Mouse (Mus musculus) hindbrain, postnatal 0 days (tissue): ENCODE results near the gene Rnf212b. TPM values are rescaled to one million over a fixed set of nuclear protein-coding genes. Genes with fewer than 3 reads are reported as not detected.
A peak's percentile ranks its signal among the peaks of the same experiment; 100 is the strongest.

Experiments used
- ATAC-seq: fragments of 200-750 bp; cut with Nextera tagmentation; 2 replicates; pipeline ENCODE4 v1.8.0; 2017; ENCODE audit warnings: mild to moderate bottlenecking, moderate TSS enrichment, moderate library complexity
- DNase-seq: peaks from one replicate; pipeline ENCODE4 v3.0.0-alpha.2; 2015; ENCODE audit warnings: low spot score
- H3K27ac ChIP-seq: fragments of 300-500 bp; sonication (generic); 2 replicates; pipeline ENCODE4 v1.5.1; 2014; ENCODE audit warnings: mild to moderate bottlenecking
- H3K27me3 ChIP-seq: fragments of 300-500 bp; sonication (generic); 2 replicates; pipeline ENCODE4 v1.6.1; 2014; ENCODE audit warnings: low read length, mixed read lengths; ENCODE audit not compliant: insufficient read depth
- H3K36me3 ChIP-seq: fragments of 300-500 bp; sonication (generic); 2 replicates; pipeline ENCODE4 v1.6.1; 2014; ENCODE audit warnings: low read length, mixed read lengths; ENCODE audit not compliant: insufficient read depth
- H3K4me1 ChIP-seq: fragments of 300-500 bp; sonication (generic); 2 replicates; pipeline ENCODE4 v1.6.1; 2014; ENCODE audit warnings: antibody characterized with exemption, low read length, mixed read lengths; ENCODE audit not compliant: insufficient read depth
- H3K4me2 ChIP-seq: fragments of 300-500 bp; sonication (generic); 2 replicates; pipeline ENCODE4 v1.6.1; 2014; ENCODE audit warnings: low read depth, mild to moderate bottlenecking, low read length, moderate library complexity, mixed read lengths
- H3K4me3 ChIP-seq: fragments of 300-500 bp; sonication (generic); 2 replicates; pipeline ENCODE4 v1.5.1; 2014; ENCODE audit warnings: low read length
- H3K9ac ChIP-seq: fragments of 300-500 bp; sonication (generic); replicated peaks from 2 replicates; pipeline ENCODE4 v1.6.1; 2014; ENCODE audit warnings: mild to moderate bottlenecking, low read length, moderate library complexity, mixed read lengths
- H3K9me3 ChIP-seq: fragments of 300-500 bp; sonication (generic); 2 replicates; pipeline ENCODE4 v1.6.1; 2016; ENCODE audit warnings: low read length, mixed read lengths
- CTCF ChIP-seq: IDR thresholded peaks from 2 replicates; pipeline ENCODE4 v1.5.1; 2016; ENCODE audit warnings: antibody characterized with exemption, control low read depth, low read depth
- WGBS: fragments of 180-500 bp; shearing (Covaris S2); extraction: QIAGEN DNeasy Blood & Tissue Kit; methylation state at CpG from one replicate; pipeline ENCODE4 v1.1.7; 2014; 5-methylcytosine and 5-hydroxymethylcytosine counted together
- polyA plus RNA-seq: library from polyadenylated mRNA; unstranded; fragments of >200 nt; fragmentation: Nextera tagmentation; extraction: Ambion mirVana; gene quantifications from 2 replicates; pipeline ENCODE4 v1.2.1, GENCODE M21; 2015
- total RNA-seq: library from RNA; depleted of rRNA; stranded (reverse); fragments of >200 nt; gene quantifications from 2 replicates; pipeline ENCODE4 v1.2.3, GENCODE M21; 2014

Gene Rnf212b
- total and polyA plus RNA-seq, 2 experiments from 2014 or later: not detected

DNA sequence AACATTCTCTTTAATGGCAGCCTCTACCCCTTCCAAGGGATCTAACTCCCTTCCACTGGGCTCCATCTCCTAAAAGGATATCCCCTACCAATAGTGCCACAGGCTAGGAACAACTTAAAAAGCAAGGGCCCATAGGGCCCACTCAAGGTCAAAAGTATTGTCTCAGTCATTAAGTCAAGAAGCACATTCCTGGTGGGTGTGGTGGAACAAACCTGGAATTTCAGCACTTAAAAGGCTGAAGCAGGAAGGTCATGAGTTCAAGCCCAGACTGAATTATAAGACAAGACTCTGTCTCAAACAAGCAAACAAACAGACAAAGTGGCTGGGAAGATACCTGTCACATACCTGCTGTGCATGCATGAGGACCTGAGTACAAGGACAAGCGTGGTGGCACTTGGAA is 18.0 kb upstream of the Rnf212b start:
- Histone ChIP-seq H3K4me2 (no peak overlapping the region), H3K4me3 (no peak overlapping the region), H3K9me3 (no peaks in the 10 kb centered on the region), H3K27me3 (no peaks in the 10 kb centered on the region), H3K36me3 (no peaks in the 10 kb centered on the region), H3K27ac (no peak overlapping the region), H3K9ac (no peak overlapping the region), H3K4me1 (no peaks in the 10 kb centered on the region)
- DNase-seq: no peak
- 85% methylated on average over 1 of the region's 1 CpGs for WGBS
- ATAC-seq: no peak
- TF ChIP-seq CTCF: no peak

DNA sequence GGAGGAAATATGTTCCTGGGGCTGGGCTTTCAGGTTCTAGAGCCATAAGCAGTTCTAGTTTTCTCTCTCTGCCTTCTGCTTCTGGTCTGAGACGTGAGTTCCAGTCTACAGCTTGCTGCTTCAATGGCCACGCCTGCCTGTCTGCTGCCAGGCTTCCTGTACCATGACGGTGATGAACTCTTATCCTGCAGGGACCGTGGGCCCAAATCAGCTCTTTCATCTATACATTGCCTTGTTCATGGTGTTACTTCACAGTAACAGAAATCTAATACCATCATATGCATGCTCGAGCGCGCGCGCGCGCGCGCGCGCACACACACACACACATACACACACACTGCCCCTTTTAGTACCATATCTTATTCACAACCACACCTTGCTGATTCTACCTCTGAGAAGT is 17.2 kb upstream of the Rnf212b start:
- Histone ChIP-seq H3K9me3 (no peaks in the 10 kb centered on the region), H3K27me3 (no peaks in the 10 kb centered on the region), H3K9ac (no peak overlapping the region), H3K4me3 (no peak overlapping the region), H3K36me3 (no peaks in the 10 kb centered on the region), H3K4me2 (no peak overlapping the region), H3K27ac (no peak overlapping the region), H3K4me1 (no peaks in the 10 kb centered on the region)
- TF ChIP-seq CTCF: no peak
- DNase-seq (no peak), ATAC-seq (no peak)
- 95% methylated on average over 15 of the region's 15 CpGs for WGBS

DNA sequence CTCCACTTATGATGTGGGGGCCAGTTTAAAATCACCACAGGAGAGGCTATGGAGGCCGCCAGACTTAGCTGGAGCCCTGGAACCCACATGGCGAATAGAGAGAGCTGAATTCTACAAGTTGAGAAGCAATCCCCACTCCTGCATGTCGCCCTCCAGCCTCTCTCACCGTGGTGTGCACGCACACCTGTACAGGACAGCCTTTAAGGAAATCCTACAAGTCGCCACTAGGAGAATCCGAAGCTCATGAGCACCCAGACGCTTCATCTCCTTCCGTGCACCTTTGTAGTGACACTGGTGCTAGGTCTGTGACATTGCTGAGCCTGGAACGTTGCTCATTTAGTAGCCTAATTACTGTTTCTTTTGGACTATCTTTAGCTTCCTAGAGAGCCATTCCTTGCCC is 14.3 kb upstream of the Rnf212b start:
- WGBS: 63% methylated on average over 10 of the region's 10 CpGs
- peak; percentile 36 for TF ChIP-seq CTCF
- H3K9ac ChIP-seq: no peak overlapping the region

DNA sequence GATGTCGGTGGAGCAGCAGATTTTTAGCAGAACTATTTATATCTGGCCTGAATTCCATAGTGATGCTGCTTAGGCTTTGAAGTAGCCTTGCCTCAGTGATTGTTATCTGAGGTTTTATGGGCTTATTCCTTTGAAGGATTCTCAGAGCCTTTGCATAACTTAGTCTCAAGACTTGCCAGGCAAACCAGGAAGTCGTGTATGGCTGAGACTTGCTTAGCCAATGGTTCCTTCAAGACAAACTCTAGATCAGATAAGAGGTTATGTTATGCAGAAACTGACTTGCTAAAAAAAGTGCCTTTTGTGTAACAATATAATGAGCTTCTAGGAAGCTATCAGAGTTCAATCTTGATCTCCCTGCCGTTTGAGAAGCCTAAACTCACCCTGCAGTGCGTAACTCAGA is 11.5 kb upstream of the Rnf212b start:
- H3K4me1 ChIP-seq: no peaks in the 10 kb centered on the region
- H3K9ac ChIP-seq: no peak overlapping the region
- H3K27ac ChIP-seq: no peak overlapping the region
- ATAC-seq: no peak
- no peaks in the 10 kb centered on the region for H3K9me3 ChIP-seq
- DNase-seq: no peak
- 88% methylated on average over 4 of the region's 4 CpGs for WGBS
- TF ChIP-seq CTCF: no peak
- H3K4me2 ChIP-seq: no peak overlapping the region
- no peaks in the 10 kb centered on the region for H3K36me3 ChIP-seq
- H3K27me3 ChIP-seq: no peaks in the 10 kb centered on the region
- H3K4me3 ChIP-seq: no peak overlapping the region

More for the DNA sequence above, 14.3 kb upstream of the Rnf212b start:
- Histone ChIP-seq H3K4me1 (no peaks in the 10 kb centered on the region), H3K27me3 (no peaks in the 10 kb centered on the region), H3K36me3 (no peaks in the 10 kb centered on the region), H3K9me3 (no peaks in the 10 kb centered on the region), H3K4me3 (no peak overlapping the region), H3K4me2 (no peak overlapping the region), H3K27ac (no peak overlapping the region)
- DNase-seq (no peak), ATAC-seq (no peak)

DNA sequence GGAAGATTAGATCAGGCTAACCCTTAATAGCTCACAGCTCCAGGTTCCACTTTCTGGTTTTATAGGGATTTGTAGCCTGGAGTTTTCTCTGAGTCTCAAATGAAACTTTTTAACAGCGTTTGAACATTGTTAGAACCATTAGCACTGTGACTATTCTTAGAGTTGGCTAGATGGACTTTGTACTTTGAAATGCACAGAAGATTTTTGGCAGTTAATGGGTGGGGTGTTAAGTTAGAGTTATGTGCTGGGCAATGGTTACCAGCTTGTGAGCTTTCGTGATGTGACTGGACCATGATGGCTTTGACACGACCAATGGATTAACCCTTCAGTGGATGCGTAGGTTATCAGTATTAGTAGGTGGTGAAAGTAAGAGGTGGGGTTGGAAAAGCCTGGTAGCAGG is 7.8 kb upstream of the Rnf212b start:
- H3K4me1 ChIP-seq: no peaks in the 10 kb centered on the region
- ATAC-seq (no peak), DNase-seq (no peak)
- H3K27me3 ChIP-seq: no peaks in the 10 kb centered on the region
- WGBS: 87% methylated on average over 4 of the region's 4 CpGs
- H3K9ac ChIP-seq: no peak overlapping the region
- no peaks in the 10 kb centered on the region for H3K9me3 ChIP-seq
- no peak overlapping the region for H3K27ac ChIP-seq
- no peaks in the 10 kb centered on the region for H3K36me3 ChIP-seq
- TF ChIP-seq CTCF: no peak
- H3K4me2 ChIP-seq: no peak overlapping the region
- H3K4me3 ChIP-seq: no peak overlapping the region

DNA sequence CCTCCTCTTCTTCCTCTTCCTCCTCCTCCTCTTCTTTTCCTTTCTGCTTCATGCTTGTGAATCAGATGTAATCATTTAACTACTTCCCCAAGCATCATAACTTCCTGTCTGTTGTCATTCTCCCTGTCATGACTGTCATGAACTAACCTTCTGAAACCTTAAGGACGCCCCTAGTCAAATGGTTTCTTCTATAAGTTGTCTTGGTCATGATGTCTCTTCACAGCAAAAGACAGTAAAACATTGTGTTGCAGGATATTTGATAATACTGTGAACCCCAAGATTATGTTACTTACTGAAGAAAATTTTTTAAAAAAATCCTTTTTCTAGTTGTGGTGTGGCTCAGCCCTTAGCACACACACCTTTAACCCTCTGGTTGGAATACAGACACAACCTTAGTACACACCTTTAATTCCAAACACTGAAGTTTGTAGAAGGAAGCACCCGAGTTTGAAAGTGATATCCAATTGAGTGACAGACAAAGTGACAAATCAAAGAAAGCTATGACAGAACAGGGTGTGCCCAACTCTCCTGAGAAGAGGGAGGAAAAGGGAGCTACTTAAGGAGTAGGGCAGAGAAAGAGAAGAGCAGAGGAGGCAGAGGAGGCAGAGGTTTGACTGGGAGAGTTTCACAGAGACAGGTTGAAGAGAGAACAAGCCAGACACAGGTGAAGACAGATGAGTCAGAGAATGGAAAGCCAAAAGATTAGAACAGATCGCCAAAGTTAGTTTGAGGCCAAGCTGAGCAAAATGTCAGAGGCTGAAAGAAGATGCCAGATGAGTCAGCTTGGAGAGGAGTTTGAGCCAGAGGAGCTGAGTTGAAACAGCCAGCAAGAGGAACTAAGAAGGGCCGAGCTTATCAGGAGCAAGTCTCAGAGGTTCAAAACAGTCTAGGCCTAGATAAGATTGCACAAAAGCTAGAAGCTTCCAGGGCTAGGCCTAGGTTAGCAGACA is 4.9 kb upstream of the Rnf212b start:
- Histone ChIP-seq H3K27ac (no peak overlapping the region), H3K27me3 (no peaks in the 10 kb centered on the region), H3K4me2 (no peak overlapping the region), H3K36me3 (no peaks in the 10 kb centered on the region), H3K4me1 (no peaks in the 10 kb centered on the region), H3K9me3 (no peaks in the 10 kb centered on the region), H3K4me3 (no peak overlapping the region), H3K9ac (no peak overlapping the region)
- no peak for TF ChIP-seq CTCF
- WGBS: 82% methylated on average over 4 of the region's 4 CpGs
- ATAC-seq: no peak
- DNase-seq: no peak

DNA sequence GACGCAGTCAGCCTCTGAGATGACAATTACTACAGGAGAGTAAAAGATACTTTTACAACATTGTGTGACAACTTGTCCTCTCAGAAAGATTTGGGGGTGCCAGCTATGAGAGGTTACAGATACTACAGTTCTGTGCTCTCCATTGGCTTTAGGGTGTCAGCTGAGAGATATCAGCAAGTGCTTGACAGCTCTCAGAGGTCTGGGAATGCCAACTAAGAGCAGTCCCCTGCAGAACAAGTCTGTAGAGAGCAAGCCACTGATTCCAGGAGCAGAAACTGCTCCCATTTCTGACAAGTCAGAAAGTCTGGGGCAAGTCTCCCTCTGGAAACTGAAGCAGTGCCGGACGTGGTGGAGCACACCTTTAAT is 4.3 kb upstream of the Rnf212b start:
- TF ChIP-seq CTCF: no peak
- no peak overlapping the region for H3K9ac ChIP-seq
- no peak overlapping the region for H3K27ac ChIP-seq
- no peaks in the 10 kb centered on the region for H3K4me1 ChIP-seq
- H3K4me3 ChIP-seq: no peak overlapping the region
- no peaks in the 10 kb centered on the region for H3K27me3 ChIP-seq
- H3K4me2 ChIP-seq: no peak overlapping the region
- no peaks in the 10 kb centered on the region for H3K9me3 ChIP-seq
- 91% methylated on average over 3 of the region's 3 CpGs for WGBS
- ATAC-seq (no peak), DNase-seq (no peak)
- no peaks in the 10 kb centered on the region for H3K36me3 ChIP-seq
